Mouse (Mus musculus) embryonic facial prominence, embryonic 12.5 days (tissue): ENCODE measurements at regions not wholly inside any gene's neighbourhood (a gene's known extent, or its start where the extent isn't known, plus 50 kb on each side); places are given as distances from the start of the nearest gene placed in this dataset.

Experiments used
- ATAC-seq: fragments of 200-750 bp; cut with Nextera tagmentation; 2 replicates; pipeline ENCODE4 v1.8.0; 2017; ENCODE audit not compliant: insufficient number of reproducible peaks, insufficient read depth, low FRiP score, low TSS enrichment
- H3K27ac ChIP-seq: fragments of 300-500 bp; sonication (generic); 2 replicates; pipeline ENCODE4 v1.5.1; 2016; ENCODE audit warnings: mild to moderate bottlenecking
- H3K27me3 ChIP-seq: fragments of 300-500 bp; sonication (generic); 2 replicates; pipeline ENCODE4 v1.6.1; 2016; ENCODE audit warnings: mild to moderate bottlenecking, moderate library complexity
- H3K36me3 ChIP-seq: fragments of 300-500 bp; sonication (generic); 2 replicates; pipeline ENCODE4 v1.6.1; 2016; ENCODE audit warnings: mild to moderate bottlenecking
- H3K4me1 ChIP-seq: fragments of 300-500 bp; sonication (generic); 2 replicates; pipeline ENCODE4 v1.6.1; 2016
- H3K4me2 ChIP-seq: fragments of 300-500 bp; sonication (generic); replicated peaks from 2 replicates; pipeline ENCODE4 v1.6.1; 2016; ENCODE audit warnings: mild to moderate bottlenecking, moderate library complexity
- H3K4me3 ChIP-seq: fragments of 300-500 bp; sonication (generic); 2 replicates; pipeline ENCODE4 v1.5.1; 2016; ENCODE audit warnings: mild to moderate bottlenecking
- H3K9ac ChIP-seq: fragments of 300-500 bp; sonication (generic); 2 replicates; pipeline ENCODE4 v1.6.1; 2016; ENCODE audit warnings: mild to moderate bottlenecking, moderate library complexity
- H3K9me3 ChIP-seq: fragments of 300-500 bp; sonication (generic); 2 replicates; pipeline ENCODE4 v1.6.1; 2016; ENCODE audit warnings: mild to moderate bottlenecking, moderate library complexity
- WGBS: fragments of 180-500 bp; shearing (Covaris S2); methylation state at CpG from one replicate; pipeline ENCODE4 v1.1.7; 2016; 5-methylcytosine and 5-hydroxymethylcytosine counted together

GRCm38 (mm10) chr16:95804199-95804598 lies 102.3 kb downstream of the Ets2 start:
- H3K27ac ChIP-seq, result no peak overlapping the region
- no peak for ATAC-seq
- no peak overlapping the region for H3K4me2 ChIP-seq
- peaks cover 3% of the 10 kb centered on the region; the same call in 1 of the 2 replicates for H3K4me1 ChIP-seq
- H3K9me3 ChIP-seq, result no peaks in the 10 kb centered on the region
- H3K9ac ChIP-seq, result no peak overlapping the region
- no peaks in the 10 kb centered on the region for H3K36me3 ChIP-seq
- no peaks in the 10 kb centered on the region for H3K27me3 ChIP-seq
- 29% methylated on average over 1 of the region's 1 CpGs for WGBS
- H3K4me3 ChIP-seq, result no peak overlapping the region

- Histone ChIP-seq H3K27me3 (no peaks in the 10 kb centered on the region), H3K9me3 (no peaks in the 10 kb centered on the region), H3K27ac (no peak overlapping the region), H3K4me2 (no peak overlapping the region), H3K9ac (no peak overlapping the region), H3K36me3 (no peaks in the 10 kb centered on the region), H3K4me3 (no peak overlapping the region), H3K4me1 (peaks cover 7% of the 10 kb centered on the region; the same call in 1 of the 2 replicates)
- no peak for ATAC-seq
These were observed 100.8 kb downstream of the Ets2 start for GRCm38 (mm10) chr16:95802641-95803040.

GRCm38 (mm10) chr16:95802207-95802606 lies 100.3 kb downstream of the Ets2 start:
- H3K27ac ChIP-seq, result no peak overlapping the region
- no peaks in the 10 kb centered on the region for H3K36me3 ChIP-seq
- no peak for ATAC-seq
- H3K4me3 ChIP-seq, result no peak overlapping the region
- no peak overlapping the region for H3K4me2 ChIP-seq
- H3K27me3 ChIP-seq, result no peaks in the 10 kb centered on the region
- no peaks in the 10 kb centered on the region for H3K9me3 ChIP-seq
- H3K9ac ChIP-seq, result no peak overlapping the region
- 51% methylated on average over 4 of the region's 4 CpGs for WGBS
- peaks cover 7% of the 10 kb centered on the region; the same call in 1 of the 2 replicates for H3K4me1 ChIP-seq

GRCm38 (mm10) chr16:95800911-95801442 lies 99.1 kb downstream of the Ets2 start:
- H3K9me3 ChIP-seq, result no peaks in the 10 kb centered on the region
- ATAC-seq, result no peak
- no peak overlapping the region for H3K4me2 ChIP-seq
- no peak overlapping the region for H3K9ac ChIP-seq
- no peaks in the 10 kb centered on the region for H3K27me3 ChIP-seq
- no peaks in the 10 kb centered on the region for H3K36me3 ChIP-seq
- H3K4me3 ChIP-seq, result no peak overlapping the region
- WGBS, result 77% methylated on average over 7 of the region's 7 CpGs
- H3K4me1 ChIP-seq, result peaks cover 7% of the 10 kb centered on the region; the same call in 1 of the 2 replicates
- H3K27ac ChIP-seq, result no peak overlapping the region

- Histone ChIP-seq H3K9me3 (no peaks in the 10 kb centered on the region), H3K4me3 (no peak overlapping the region), H3K4me1 (peaks cover 7% of the 10 kb centered on the region; the same call in 1 of the 2 replicates), H3K27ac (no peak overlapping the region), H3K36me3 (no peaks in the 10 kb centered on the region), H3K27me3 (no peaks in the 10 kb centered on the region), H3K4me2 (no peak overlapping the region), H3K9ac (no peak overlapping the region)
- WGBS, result 75% methylated on average over 9 of the region's 9 CpGs
- no peak for ATAC-seq
These were observed 96.7 kb downstream of the Ets2 start for GRCm38 (mm10) chr16:95798582-95798981.

- no peaks in the 10 kb centered on the region for H3K36me3 ChIP-seq
- no peaks in the 10 kb centered on the region for H3K27me3 ChIP-seq
- H3K27ac ChIP-seq, result no peak overlapping the region
- no peak overlapping the region for H3K4me2 ChIP-seq
- H3K9ac ChIP-seq, result no peak overlapping the region
- 77% methylated on average over 11 of the region's 11 CpGs for WGBS
- ATAC-seq, result no peak
- H3K4me1 ChIP-seq, result peaks cover 7% of the 10 kb centered on the region; the same call in 1 of the 2 replicates
- no peak overlapping the region for H3K4me3 ChIP-seq
- no peaks in the 10 kb centered on the region for H3K9me3 ChIP-seq
These were observed 96.2 kb downstream of the Ets2 start for GRCm38 (mm10) chr16:95798099-95798498.

- Histone ChIP-seq H3K4me3 (no peak overlapping the region), H3K27ac (no peak overlapping the region), H3K4me2 (no peak overlapping the region), H3K4me1 (peaks cover 7% of the 10 kb centered on the region; the same call in 1 of the 2 replicates), H3K27me3 (no peaks in the 10 kb centered on the region), H3K9ac (no peak overlapping the region), H3K36me3 (no peaks in the 10 kb centered on the region), H3K9me3 (no peaks in the 10 kb centered on the region)
- WGBS, result 81% methylated on average over 2 of the region's 2 CpGs
- no peak for ATAC-seq
These were observed 95.3 kb downstream of the Ets2 start for GRCm38 (mm10) chr16:95797141-95797540.

GRCm38 (mm10) chr16:95794876-95795275 lies 93.0 kb downstream of the Ets2 start:
- Histone ChIP-seq H3K27ac (no peak overlapping the region), H3K9ac (no peak overlapping the region), H3K4me3 (no peak overlapping the region), H3K36me3 (no peaks in the 10 kb centered on the region), H3K4me1 (0 out of 2 replicates have a peak, but pooled peaks cover 4% of the 10 kb centered on the region), H3K9me3 (no peaks in the 10 kb centered on the region), H3K4me2 (no peak overlapping the region), H3K27me3 (no peaks in the 10 kb centered on the region)
- ATAC-seq, result no peak
- 81% methylated on average over 8 of the region's 8 CpGs for WGBS

GRCm38 (mm10) chr16:95794281-95794727 lies 92.4 kb downstream of the Ets2 start:
- no peak for ATAC-seq
- Histone ChIP-seq H3K9ac (no peak overlapping the region), H3K27me3 (no peaks in the 10 kb centered on the region), H3K4me2 (no peak overlapping the region), H3K27ac (no peak overlapping the region), H3K4me1 (0 out of 2 replicates have a peak, but pooled peaks cover 4% of the 10 kb centered on the region), H3K4me3 (no peak overlapping the region), H3K9me3 (no peaks in the 10 kb centered on the region), H3K36me3 (no peaks in the 10 kb centered on the region)
- 41% methylated on average over 10 of the region's 10 CpGs for WGBS

- 74% methylated on average over 4 of the region's 4 CpGs for WGBS
- H3K4me2 ChIP-seq, result no peak overlapping the region
- no peak overlapping the region for H3K27ac ChIP-seq
- H3K4me3 ChIP-seq, result no peak overlapping the region
- no peak overlapping the region for H3K9ac ChIP-seq
- H3K9me3 ChIP-seq, result no peaks in the 10 kb centered on the region
- no peaks in the 10 kb centered on the region for H3K36me3 ChIP-seq
- H3K27me3 ChIP-seq, result no peaks in the 10 kb centered on the region
- no peak for ATAC-seq
- no peaks in the 10 kb centered on the region for H3K4me1 ChIP-seq
These were observed 88.8 kb downstream of the Ets2 start for GRCm38 (mm10) chr16:95790691-95791090.

GRCm38 (mm10) chr16:95789548-95789947 lies 87.7 kb downstream of the Ets2 start:
- Histone ChIP-seq H3K4me2 (no peak overlapping the region), H3K36me3 (no peaks in the 10 kb centered on the region), H3K4me3 (no peak overlapping the region), H3K4me1 (no peaks in the 10 kb centered on the region), H3K9ac (no peak overlapping the region), H3K9me3 (no peaks in the 10 kb centered on the region), H3K27ac (no peak overlapping the region), H3K27me3 (no peaks in the 10 kb centered on the region)
- ATAC-seq, result no peak

GRCm38 (mm10) chr16:95781681-95782080 lies 79.8 kb downstream of the Ets2 start:
- no peak for ATAC-seq
- 76% methylated on average over 5 of the region's 5 CpGs for WGBS
- H3K4me1 ChIP-seq, result peaks cover 4% of the 10 kb centered on the region; the same call in 1 of the 2 replicates

More at GRCm38 (mm10) chr16:95781681-95782080, 79.8 kb downstream of the Ets2 start:
- Histone ChIP-seq H3K9ac (no peak overlapping the region), H3K27me3 (no peaks in the 10 kb centered on the region), H3K9me3 (no peaks in the 10 kb centered on the region), H3K4me3 (no peak overlapping the region), H3K4me2 (no peak overlapping the region), H3K36me3 (no peaks in the 10 kb centered on the region), H3K27ac (no peak overlapping the region)
